In genomic region chr3:84745537-84746189, GRCm38 (mm10) we compare ENCODE assay signal across 8 mouse cellular contexts.
DNase-seq lines count a peak whose midpoint lies in the region; ATAC-seq and TF ChIP-seq lines count a peak whose summit lies in the region.

No protein-coding gene starts in this region.

- no peak for TF ChIP-seq CTCF in lung, embryonic 14.5 days (IDR thresholded peaks at IDR 0.05; ENCODE audit: low read depth)

- peak; percentile 44 to 58 for DNase-seq in adrenal gland, adult (ENCODE audit: inconsistent age in 2 of 2, low spot score in 1 of 2)
- DNase-seq in adrenal gland, adult 8-10 months = no peak
- peak; percentile 64 for DNase-seq in adrenal gland, postnatal 14 days
- DNase-seq in gonadal fat pad, adult 2 months (ENCODE audit: low read depth) = peak; percentile 27
- DNase-seq in kidney, postnatal 25 days = peak; percentile 34 to 39
- DNase-seq in lung, embryonic 14.5 days = peak; percentile 95
- no peak for DNase-seq in cerebellum, adult 9-10 months

- WGBS in lung, embryonic 14.5 days = 25% methylated on average over 18 of the region's 18 CpGs
- 23% methylated on average over 18 of the region's 18 CpGs for WGBS in stomach, embryonic 14.5 days

- no peak overlapping the region for H3K9ac ChIP-seq in lung, embryonic 14.5 days
- no peak overlapping the region for H3K9ac ChIP-seq in stomach, embryonic 14.5 days (replicated peaks; ENCODE audit: low read depth, low read length)

- no peaks in the 10 kb centered on the region for H3K9me3 ChIP-seq in lung, embryonic 14.5 days (ENCODE audit: low read depth, low read length)
- no peaks in the 10 kb centered on the region for H3K9me3 ChIP-seq in stomach, embryonic 14.5 days (ENCODE audit: control insufficient read depth, low read depth, low read length)

- H3K4me1 ChIP-seq in lung, embryonic 14.5 days (ENCODE audit: insufficient read depth) = peaks cover 4% of the 10 kb centered on the region
- 0 out of 2 replicates have a peak, but pooled peaks cover 6% of the 10 kb centered on the region for H3K4me1 ChIP-seq in stomach, embryonic 14.5 days (ENCODE audit: control insufficient read depth, insufficient read depth, low read length)

- H3K4me3 ChIP-seq in lung, embryonic 14.5 days (ENCODE audit: low read depth, low read length) = no peak overlapping the region
- H3K4me3 ChIP-seq in stomach, embryonic 14.5 days (ENCODE audit: low read depth, low read length) = no peak overlapping the region

- H3K27me3 ChIP-seq in lung, embryonic 14.5 days (ENCODE audit: insufficient read depth, low read length) = 0 out of 2 replicates have a peak, but pooled peaks cover 4% of the 10 kb centered on the region
- H3K27me3 ChIP-seq in stomach, embryonic 14.5 days (ENCODE audit: control insufficient read depth, insufficient read depth, low read length) = no peaks in the 10 kb centered on the region

- peak; percentile 88 for ATAC-seq in lung, embryonic 14.5 days (ENCODE audit: insufficient read depth)
- peak; percentile 86; the same call in 1 of the 2 replicates for ATAC-seq in stomach, embryonic 14.5 days (ENCODE audit: insufficient number of reproducible peaks, insufficient read depth, low FRiP score, low read depth)

- no peaks in the 10 kb centered on the region for H3K36me3 ChIP-seq in lung, embryonic 14.5 days (ENCODE audit: insufficient read depth)
- no peaks in the 10 kb centered on the region for H3K36me3 ChIP-seq in stomach, embryonic 14.5 days (ENCODE audit: control insufficient read depth, insufficient read depth, low read length)

- peak overlapping the region; percentile 79 for H3K27ac ChIP-seq in lung, embryonic 14.5 days (ENCODE audit: low read depth)
- H3K27ac ChIP-seq in stomach, embryonic 14.5 days (ENCODE audit: low read length) = peak overlapping the region; percentile 77

- H3K4me2 ChIP-seq in lung, embryonic 14.5 days = peak overlapping the region; percentile 32
- H3K4me2 ChIP-seq in stomach, embryonic 14.5 days (replicated peaks; ENCODE audit: low read depth, low read length) = peak overlapping the region; percentile 17; the same call in 1 of the 2 replicates

Comparison
In these comparisons a context has a peak if more than half of its experiments do, and no peak if none do; other contexts are left out.
1. DNase-seq: peak in adrenal gland, adult (2 of 2), adrenal gland, postnatal 14 days (single experiment), gonadal fat pad, adult 2 months (single experiment), kidney, postnatal 25 days (2 of 2) and lung, embryonic 14.5 days (single experiment); none in adrenal gland, adult 8-10 months (single experiment) and cerebellum, adult 9-10 months (single experiment).